In genomic region chr17:5324236-5324876, GRCm38 (mm10) we compare ENCODE assay signal across 7 mouse cellular contexts.
DNase-seq lines count a peak whose midpoint lies in the region; ATAC-seq lines count a peak whose summit lies in the region.

No protein-coding gene starts in this region.

- 14% methylated on average over 10 of the region's 10 CpGs for WGBS in embryonic facial prominence, embryonic 12.5 days
- 12% methylated on average over 10 of the region's 10 CpGs for WGBS in heart, embryonic 14.5 days
- WGBS in midbrain, embryonic 11.5 days = 17% methylated on average over 10 of the region's 10 CpGs

- H3K4me2 ChIP-seq in embryonic facial prominence, embryonic 12.5 days (replicated peaks) = no peak overlapping the region
- H3K4me2 ChIP-seq in heart, embryonic 14.5 days (ENCODE audit: low read length) = peak overlapping the region; percentile 42
- H3K4me2 ChIP-seq in midbrain, embryonic 11.5 days = no peak overlapping the region

- H3K9me3 ChIP-seq in embryonic facial prominence, embryonic 12.5 days = no peaks in the 10 kb centered on the region
- H3K9me3 ChIP-seq in heart, embryonic 14.5 days (ENCODE audit: control insufficient read depth, low read length) = no peaks in the 10 kb centered on the region
- H3K9me3 ChIP-seq in midbrain, embryonic 11.5 days (ENCODE audit: control insufficient read depth, low read length) = no peaks in the 10 kb centered on the region

- peak; percentile 12 to 43 for DNase-seq in adrenal gland, postnatal 36 days
- peak; percentile 71 for DNase-seq in kidney, postnatal 14 days
- DNase-seq in midbrain, embryonic 11.5 days (ENCODE audit: low spot score, missing footprints) = no peak
- no peak for DNase-seq in thymus, postnatal 4 days
- DNase-seq in urinary bladder, postnatal 4 days (ENCODE audit: low spot score in 2 of 2) = no peak

- H3K4me3 ChIP-seq in embryonic facial prominence, embryonic 12.5 days = no peak overlapping the region
- no peak overlapping the region for H3K4me3 ChIP-seq in heart, embryonic 14.5 days (ENCODE audit: control insufficient read depth in 1 of 2, insufficient read depth in 1 of 2, low read depth in 1 of 2, low read length in 2 of 2)
- no peak overlapping the region for H3K4me3 ChIP-seq in midbrain, embryonic 11.5 days (ENCODE audit: low read depth, low read length)

- ATAC-seq in embryonic facial prominence, embryonic 12.5 days (ENCODE audit: insufficient number of reproducible peaks, insufficient read depth, low FRiP score, low TSS enrichment) = peak; percentile 32; the same call in 1 of the 2 replicates
- ATAC-seq in heart, embryonic 14.5 days (ENCODE audit: insufficient number of reproducible peaks, insufficient read depth, low FRiP score, low read depth) = peak; percentile 83
- ATAC-seq in midbrain, embryonic 11.5 days (ENCODE audit: low FRiP score) = peak; percentile 89

- no peaks in the 10 kb centered on the region for H3K27me3 ChIP-seq in embryonic facial prominence, embryonic 12.5 days
- no peaks in the 10 kb centered on the region for H3K27me3 ChIP-seq in heart, embryonic 14.5 days (ENCODE audit: control insufficient read depth, insufficient read depth, low read length)
- H3K27me3 ChIP-seq in midbrain, embryonic 11.5 days (ENCODE audit: control insufficient read depth, insufficient read depth, low read length) = no peaks in the 10 kb centered on the region

- H3K27ac ChIP-seq in embryonic facial prominence, embryonic 12.5 days = peak overlapping the region; percentile 12; the same call in 1 of the 2 replicates
- H3K27ac ChIP-seq in heart, embryonic 14.5 days (replicated peaks in 1 of 2; ENCODE audit: control insufficient read depth in 1 of 2, insufficient read depth in 1 of 2, low read depth in 2 of 2, low read length in 2 of 2) = peak overlapping the region; percentile 89 to 90
- H3K27ac ChIP-seq in midbrain, embryonic 11.5 days (ENCODE audit: low read depth, low read length) = no peak overlapping the region

- no peak overlapping the region for H3K9ac ChIP-seq in embryonic facial prominence, embryonic 12.5 days
- peak overlapping the region; percentile 44 for H3K9ac ChIP-seq in heart, embryonic 14.5 days (ENCODE audit: low read length)
- no peak overlapping the region for H3K9ac ChIP-seq in midbrain, embryonic 11.5 days (ENCODE audit: low read length)

- peaks cover 29% of the 10 kb centered on the region for H3K4me1 ChIP-seq in embryonic facial prominence, embryonic 12.5 days
- peaks cover 26 to 60% of the 10 kb centered on the region in 2 experiments for H3K4me1 ChIP-seq in heart, embryonic 14.5 days (ENCODE audit: control insufficient read depth in 2 of 2, insufficient read depth in 2 of 2, low read length in 2 of 2)
- H3K4me1 ChIP-seq in midbrain, embryonic 11.5 days (ENCODE audit: control insufficient read depth, insufficient read depth, low read length) = peaks cover 21% of the 10 kb centered on the region

- peaks cover 71% of the 10 kb centered on the region for H3K36me3 ChIP-seq in embryonic facial prominence, embryonic 12.5 days
- H3K36me3 ChIP-seq in heart, embryonic 14.5 days (ENCODE audit: control insufficient read depth, insufficient read depth, low read length) = peaks cover 71% of the 10 kb centered on the region
- peaks cover 19% of the 10 kb centered on the region for H3K36me3 ChIP-seq in midbrain, embryonic 11.5 days (ENCODE audit: control insufficient read depth, insufficient read depth, low read length)

Comparison
In these comparisons a context has a peak if more than half of its experiments do, and no peak if none do; other contexts are left out.
1. DNase-seq: peak in adrenal gland, postnatal 36 days (2 of 2) and kidney, postnatal 14 days (single experiment); none in midbrain, embryonic 11.5 days (single experiment), thymus, postnatal 4 days (single experiment) and urinary bladder, postnatal 4 days (0 of 2).
2. ATAC-seq: peak in every context shown above with its lines; median percentile 89 in midbrain, embryonic 11.5 days; 83 in heart, embryonic 14.5 days; 32 in embryonic facial prominence, embryonic 12.5 days.